Mouse (Mus musculus) heart, adult 2 months (tissue): Measurements from ENCODE around the gene Mitf.

Experiments
- CTCF ChIP-seq: fragments of 200-600 bp; IDR thresholded peaks from 2 replicates; pipeline ENCODE4 v1.8.1; 2022; ENCODE audit warnings: antibody characterized with exemption, mild to moderate bottlenecking, moderate library complexity
- EP300 ChIP-seq: fragments of 200-500 bp; IDR thresholded peaks from 2 replicates; pipeline ENCODE4 v1.6.1; 2011; ENCODE audit warnings: low read depth, low read length, control low read depth; ENCODE audit not compliant: insufficient read depth
- POLR2A ChIP-seq: fragments of 200-500 bp; IDR thresholded peaks from 2 replicates; pipeline ENCODE4 v1.6.1; 2011; ENCODE audit warnings: mild to moderate bottlenecking, low read depth, low read length, control low read depth; ENCODE audit not compliant: insufficient read depth

DNA sequence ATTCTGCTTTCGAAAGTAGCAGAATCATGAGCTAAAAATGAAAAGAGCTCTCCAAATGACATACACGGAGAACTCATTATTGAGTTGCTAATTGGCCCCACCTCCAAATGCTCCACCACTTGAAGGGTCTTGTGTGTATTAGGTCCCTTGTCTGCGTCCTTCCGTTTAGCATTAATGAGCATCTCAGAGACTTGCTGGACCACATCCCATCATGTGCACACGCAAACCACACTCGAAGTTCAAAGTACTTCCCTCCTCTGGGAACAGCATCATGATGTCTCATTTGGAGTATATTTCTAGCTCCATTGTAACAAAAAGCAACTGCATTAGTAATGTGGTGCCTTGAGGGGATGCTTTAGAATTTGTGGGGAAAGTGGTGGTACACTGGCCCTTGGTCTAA is 24.6 kb upstream of the Mitf start:
- TF ChIP-seq EP300: no peak
- TF ChIP-seq POLR2A: no peak
- no peak for TF ChIP-seq CTCF
